Mouse (Mus musculus) stomach, postnatal 0 days (tissue): Measurements from ENCODE around the gene Rbm33.

ENCODE experiments used
- CTCF ChIP-seq: IDR thresholded peaks from 2 replicates; pipeline ENCODE4 v1.5.1; 2016; ENCODE audit warnings: antibody characterized with exemption, low read depth, mild to moderate bottlenecking, moderate library complexity
- EP300 ChIP-seq: optimal IDR thresholded peaks from 2 replicates; pipeline ENCODE3; 2016; ENCODE audit warnings: antibody characterized with exemption

GRCm38 (mm10) chr5:28466351-28466750 lies 149.4 kb downstream of the Rbm33 start:
- TF ChIP-seq CTCF (no peak), EP300 (no peak)
